Mouse (Mus musculus): ENCODE results near the gene Tgfbr2.

Tgfbr2 gene

GRCm38 (mm10) chr9:116156501-116156900 lies 18.7 kb downstream of the Tgfbr2 start:
- no peak for DNase-seq (ENCODE audit: low spot score)

GRCm38 (mm10) chr9:116152878-116153277 lies 22.3 kb downstream of the Tgfbr2 start:
- no peak for DNase-seq (ENCODE audit: low spot score)

- no peak for DNase-seq (ENCODE audit: low spot score)
Observed at GRCm38 (mm10) chr9:116150725-116151396, 24.3 kb downstream of the Tgfbr2 start.

GRCm38 (mm10) chr9:116148809-116149208 lies 26.4 kb downstream of the Tgfbr2 start:
- DNase-seq (ENCODE audit: low spot score) = no peak

- no peak for DNase-seq (ENCODE audit: low spot score)
Observed at GRCm38 (mm10) chr9:116146235-116146634, 28.9 kb downstream of the Tgfbr2 start.

GRCm38 (mm10) chr9:116145231-116145641 lies 29.9 kb downstream of the Tgfbr2 start:
- DNase-seq (ENCODE audit: low spot score) = no peak

DNA sequence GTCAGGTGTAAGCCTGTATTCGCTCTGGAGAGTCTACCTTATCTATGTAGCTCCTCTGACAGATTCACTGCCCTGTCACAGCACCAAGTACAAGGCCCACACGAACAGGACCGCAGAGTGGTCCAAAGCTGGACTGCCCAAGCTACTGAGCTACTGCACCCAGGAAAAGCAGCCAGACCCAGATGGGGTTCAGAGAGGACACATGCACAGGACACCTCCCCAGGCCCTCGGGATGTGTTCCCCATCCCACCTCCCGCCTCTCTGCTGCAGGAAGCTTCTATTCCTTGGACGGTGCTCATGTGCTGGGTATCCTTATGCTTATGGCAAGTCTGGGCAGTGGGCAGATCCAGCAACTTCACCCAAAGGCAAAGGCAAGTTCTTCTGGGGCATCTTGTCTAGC lies 34.7 kb downstream of the Tgfbr2 start:
- no peak for DNase-seq (ENCODE audit: low spot score)

GRCm38 (mm10) chr9:116139549-116139948 lies 35.6 kb downstream of the Tgfbr2 start:
- no peak for DNase-seq (ENCODE audit: low spot score)

GRCm38 (mm10) chr9:116138595-116139134 lies 36.5 kb downstream of the Tgfbr2 start:
- DNase-seq (ENCODE audit: low spot score) = no peak

- no peak for DNase-seq (ENCODE audit: low spot score)
Observed at GRCm38 (mm10) chr9:116137645-116138044, 37.5 kb downstream of the Tgfbr2 start.

GRCm38 (mm10) chr9:116136811-116137210 lies 38.3 kb downstream of the Tgfbr2 start:
- no peak for DNase-seq (ENCODE audit: low spot score)

GRCm38 (mm10) chr9:116136146-116136545 lies 39.0 kb downstream of the Tgfbr2 start:
- DNase-seq (ENCODE audit: low spot score) = no peak

GRCm38 (mm10) chr9:116134488-116134887 lies 40.7 kb downstream of the Tgfbr2 start:
- DNase-seq (ENCODE audit: low spot score) = no peak

DNA sequence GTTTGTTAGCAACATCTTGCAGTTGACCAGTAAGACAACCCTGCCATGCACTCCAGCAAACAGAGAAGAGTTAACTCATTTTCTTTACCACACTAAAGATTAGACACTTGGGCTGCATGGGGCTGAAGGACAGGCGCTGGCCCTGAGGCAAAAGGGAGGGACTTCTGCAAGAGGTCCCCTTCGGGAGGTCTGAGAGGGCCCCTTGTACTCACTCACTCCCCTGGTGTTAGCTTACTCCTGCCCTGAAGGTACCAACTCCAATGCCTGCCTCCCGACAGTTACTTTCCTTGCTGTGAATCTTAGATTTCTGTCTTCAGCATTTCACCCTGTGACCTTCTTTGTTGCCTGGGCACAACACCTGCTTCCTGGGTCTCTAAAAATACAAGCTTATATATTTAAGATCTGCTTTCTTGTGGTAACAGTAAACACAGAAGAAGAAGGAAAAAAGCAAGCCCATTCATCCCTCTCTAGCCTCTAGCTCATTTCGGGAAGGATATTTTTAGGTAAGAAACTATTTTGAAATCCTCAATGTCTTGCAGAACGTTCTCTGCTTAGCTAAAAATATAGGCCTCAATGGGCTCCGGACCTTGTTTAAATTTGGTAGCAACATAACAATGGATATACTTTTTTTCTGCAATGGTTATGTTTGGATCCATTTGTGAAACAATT lies 41.7 kb downstream of the Tgfbr2 start:
- DNase-seq (ENCODE audit: low spot score) = no peak

- no peak for DNase-seq (ENCODE audit: low spot score)
Observed at GRCm38 (mm10) chr9:116128886-116129285, 46.3 kb downstream of the Tgfbr2 start.

- DNase-seq (ENCODE audit: low spot score) = no peak
Observed at GRCm38 (mm10) chr9:116128311-116128710, 46.8 kb downstream of the Tgfbr2 start.

GRCm38 (mm10) chr9:116126494-116126893 lies 48.7 kb downstream of the Tgfbr2 start:
- DNase-seq (ENCODE audit: low spot score) = no peak

GRCm38 (mm10) chr9:116122969-116123589 lies 52.1 kb downstream of the Tgfbr2 start:
- DNase-seq (ENCODE audit: low spot score) = no peak

- no peak for DNase-seq (ENCODE audit: low spot score)
Observed at GRCm38 (mm10) chr9:116122544-116122943, 52.6 kb downstream of the Tgfbr2 start.

GRCm38 (mm10) chr9:116121472-116121871 lies 53.7 kb downstream of the Tgfbr2 start:
- no peak for DNase-seq (ENCODE audit: low spot score)

DNA sequence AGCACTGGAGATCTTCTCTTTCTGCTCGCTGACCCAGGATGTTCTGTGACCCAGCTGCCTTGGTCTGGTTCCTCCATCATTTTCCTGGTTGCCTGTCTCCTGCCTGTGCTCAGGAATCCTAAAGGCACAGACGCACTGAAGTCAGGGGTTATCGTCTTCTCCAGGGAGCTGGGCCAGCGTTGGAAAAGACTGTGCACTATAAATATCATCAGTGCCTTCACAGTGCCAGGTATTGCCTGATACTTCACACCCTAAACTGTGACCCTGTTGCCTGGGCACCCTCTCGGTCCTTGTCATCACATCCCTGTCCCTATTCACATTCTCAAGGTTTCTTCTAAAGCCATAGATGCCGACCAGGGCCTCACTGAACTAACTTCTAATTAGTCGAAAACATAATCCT lies 55.2 kb downstream of the Tgfbr2 start:
- DNase-seq (ENCODE audit: low spot score) = no peak

DNA sequence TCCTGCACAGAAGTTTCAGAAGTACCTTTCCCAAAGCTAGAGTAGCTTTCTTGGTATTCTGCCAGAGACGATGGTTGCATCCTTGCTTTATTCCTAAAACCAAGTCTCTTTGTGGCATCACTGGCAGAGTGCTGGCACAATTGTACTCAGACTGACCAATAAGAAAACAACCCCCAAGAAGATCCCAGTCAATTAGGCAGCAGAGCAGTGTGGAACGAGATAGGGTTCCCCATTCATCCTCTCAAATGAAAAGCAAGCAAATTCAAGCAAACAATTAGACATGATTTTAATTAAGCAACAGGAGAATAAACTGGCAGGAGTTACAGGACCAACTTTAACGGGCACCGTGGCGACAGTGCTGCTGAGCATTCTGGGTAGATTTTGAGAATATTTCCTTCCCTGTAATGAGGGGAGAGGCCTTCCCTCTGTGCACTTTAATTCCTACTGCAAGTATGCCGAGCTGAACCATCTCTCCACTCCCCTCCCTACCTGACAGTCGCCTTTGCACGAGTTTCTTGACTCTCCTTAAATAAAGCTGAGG lies 56.8 kb downstream of the Tgfbr2 start:
- no peak for DNase-seq (ENCODE audit: low spot score)

DNA sequence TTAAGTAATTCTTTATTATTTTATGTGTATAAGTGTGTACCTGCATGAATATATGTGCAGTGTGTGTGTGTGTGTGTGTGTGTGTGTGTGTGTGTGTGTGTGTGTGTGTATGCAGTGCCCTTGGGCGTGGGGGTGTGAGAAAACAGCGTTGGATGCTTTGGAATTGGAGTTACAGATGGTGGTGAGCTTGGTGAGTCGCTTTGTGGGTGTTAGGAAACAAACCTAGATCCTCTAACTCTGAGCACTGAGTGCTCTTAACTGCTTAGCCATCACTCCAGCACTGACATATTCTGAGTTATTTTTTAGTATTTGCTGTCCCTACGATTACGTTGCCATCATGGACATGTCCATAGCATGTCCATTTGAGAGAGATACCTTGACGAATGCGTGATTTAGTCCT lies 59.3 kb downstream of the Tgfbr2 start:
- no peak for DNase-seq (ENCODE audit: low spot score)

Measured in MN1 (cell line).